Mouse (Mus musculus): ENCODE measurements around the gene Ms4a12. TPM values are rescaled to one million over a fixed set of nuclear protein-coding genes. Genes with fewer than 3 reads are reported as not detected.

The Ms4a12 gene
- polyA plus RNA-seq, 2 experiments, result not detected

DNA sequence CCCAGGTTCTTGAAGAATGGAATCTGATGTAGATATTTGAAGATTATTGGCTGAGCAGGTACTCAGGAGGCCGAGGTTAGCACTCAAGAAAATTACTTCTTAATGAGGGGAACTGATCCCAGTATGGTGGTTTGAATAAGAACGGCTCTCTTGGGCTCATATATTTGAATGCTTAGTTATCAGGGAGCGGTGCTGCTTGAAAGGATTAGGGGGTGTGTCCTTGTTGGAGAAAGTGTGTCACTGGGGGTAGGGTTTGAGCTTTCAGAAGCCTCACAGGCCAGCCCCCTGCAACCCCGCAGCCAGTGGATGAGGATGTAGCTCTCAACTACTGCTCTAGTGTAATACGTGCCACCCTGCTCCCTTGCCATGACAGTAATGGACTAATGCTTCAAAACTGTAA is 10.3 kb upstream of the Ms4a12 start:
- Histone ChIP-seq H3K9me3 (ENCODE audit: control insufficient read depth, low read length) (no peaks in the 10 kb centered on the region), H3K4me1 (replicated peaks; ENCODE audit: control insufficient read depth in 2 of 2, insufficient read depth in 2 of 2, low read length in 1 of 2) (no peaks in the 10 kb centered on the region), H3K9ac (replicated peaks) (no peak overlapping the region), H3K4me2 (ENCODE audit: low read depth) (no peak overlapping the region), H3K36me3 (replicated peaks; ENCODE audit: control insufficient read depth, insufficient read depth, low read depth) (no peaks in the 10 kb centered on the region), H3K4me3 (ENCODE audit: insufficient read depth in 1 of 2, low read depth in 2 of 2, low read length in 2 of 2) (no peak overlapping the region), H3K27me3 (ENCODE audit: control insufficient read depth, insufficient read depth, low read length) (no peaks in the 10 kb centered on the region), H3K27ac (no peak overlapping the region)
- TF ChIP-seq EP300 (IDR thresholded peaks at IDR 0.05; ENCODE audit: low read depth) (no peak), CTCF (IDR thresholded peaks at IDR 0.05; ENCODE audit: low read depth) (no peak)
- no peak for ATAC-seq (ENCODE audit: insufficient read depth)
- DNase-seq (ENCODE audit: low read depth in 3 of 3, low spot score in 3 of 3), result no peak
- WGBS (ENCODE audit: insufficient replicate concordance), result 46% methylated on average over 5 of the region's 5 CpGs

DNA sequence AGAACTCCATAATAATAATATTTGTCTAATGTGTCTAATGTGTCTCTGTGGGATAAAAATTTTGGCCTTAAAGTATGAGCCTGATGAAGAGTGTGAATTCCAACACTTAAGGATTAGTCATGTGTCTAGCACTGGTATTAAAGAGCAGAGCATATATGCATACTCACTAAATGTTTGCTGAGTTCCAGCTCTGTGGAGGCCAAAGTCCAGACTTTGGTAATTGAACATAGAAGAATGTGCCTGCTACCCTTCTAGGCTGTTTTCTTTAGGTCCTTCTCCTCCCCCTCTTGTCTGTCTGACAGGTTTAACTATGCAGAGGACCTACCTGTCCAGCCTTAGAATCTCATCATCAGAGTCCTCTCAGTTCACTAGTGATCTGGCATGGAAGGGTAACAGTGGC is 3.6 kb upstream of the Ms4a12 start:
- Histone ChIP-seq H3K4me3 (ENCODE audit: insufficient read depth in 1 of 2, low read depth in 2 of 2, low read length in 2 of 2) (no peak overlapping the region), H3K9me3 (ENCODE audit: control insufficient read depth, low read length) (no peaks in the 10 kb centered on the region), H3K4me1 (replicated peaks; ENCODE audit: control insufficient read depth in 2 of 2, insufficient read depth in 2 of 2, low read length in 1 of 2) (no peaks in the 10 kb centered on the region; a peak in 1 of 4 replicates), H3K4me2 (ENCODE audit: low read depth) (no peak overlapping the region), H3K27ac (no peak overlapping the region), H3K36me3 (replicated peaks; ENCODE audit: control insufficient read depth, insufficient read depth, low read depth) (no peaks in the 10 kb centered on the region), H3K9ac (replicated peaks) (no peak overlapping the region), H3K27me3 (ENCODE audit: control insufficient read depth, insufficient read depth, low read length) (no peaks in the 10 kb centered on the region)
- ATAC-seq (ENCODE audit: insufficient read depth) (no peak), DNase-seq (ENCODE audit: low read depth in 3 of 3, low spot score in 3 of 3) (no peak)
- TF ChIP-seq EP300 (IDR thresholded peaks at IDR 0.05; ENCODE audit: low read depth), result no peak
- TF ChIP-seq CTCF (IDR thresholded peaks at IDR 0.05; ENCODE audit: low read depth), result no peak

DNA sequence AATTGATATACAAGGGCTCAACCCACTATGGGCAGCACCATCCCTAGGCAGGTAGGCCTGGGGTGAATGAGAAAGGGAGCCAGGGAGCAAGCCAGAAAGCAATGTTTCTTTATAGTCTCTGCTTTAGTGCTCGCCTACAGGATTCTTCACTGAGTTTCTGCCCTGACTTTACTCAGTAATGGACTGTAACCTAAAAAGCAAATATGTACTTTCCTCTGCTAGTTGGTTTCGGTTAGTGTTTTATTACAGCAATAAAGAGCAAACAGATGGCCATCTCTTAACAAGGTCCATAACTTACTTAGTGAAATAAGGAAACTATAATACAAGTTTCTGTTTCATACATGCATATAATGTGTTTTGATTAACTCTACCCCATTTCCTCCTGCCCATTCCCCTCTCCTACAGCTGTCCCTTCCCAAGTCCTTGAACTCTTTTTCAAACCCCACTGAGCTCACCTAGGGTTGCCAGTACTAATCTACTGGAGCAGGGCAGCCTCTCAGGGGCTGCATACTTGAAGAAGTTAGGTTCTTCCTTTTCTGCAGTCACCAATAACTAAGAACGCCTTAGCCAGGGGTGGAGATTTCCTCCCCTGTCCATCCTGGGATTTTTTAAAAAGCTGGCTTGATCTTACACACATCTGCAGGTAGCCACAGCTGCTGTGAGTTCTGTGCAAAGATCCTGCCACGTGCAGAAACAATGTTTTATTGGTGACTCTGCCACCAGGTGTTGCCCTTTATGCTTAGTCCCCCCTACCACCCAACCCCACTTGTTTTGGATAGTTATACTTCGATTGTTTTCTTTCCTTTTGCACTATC is 2.9 kb upstream of the Ms4a12 start:
- Histone ChIP-seq H3K9ac (replicated peaks) (no peak overlapping the region), H3K9me3 (ENCODE audit: control insufficient read depth, low read length) (no peaks in the 10 kb centered on the region), H3K27me3 (ENCODE audit: control insufficient read depth, insufficient read depth, low read length) (no peaks in the 10 kb centered on the region), H3K4me2 (ENCODE audit: low read depth) (no peak overlapping the region), H3K4me3 (ENCODE audit: insufficient read depth in 1 of 2, low read depth in 2 of 2, low read length in 2 of 2) (no peak overlapping the region), H3K27ac (no peak overlapping the region), H3K36me3 (replicated peaks; ENCODE audit: control insufficient read depth, insufficient read depth, low read depth) (no peaks in the 10 kb centered on the region), H3K4me1 (replicated peaks; ENCODE audit: control insufficient read depth in 2 of 2, insufficient read depth in 2 of 2, low read length in 1 of 2) (no peaks in the 10 kb centered on the region; a peak in 1 of 4 replicates)
- WGBS (ENCODE audit: insufficient replicate concordance), result 42% methylated on average over 5 of the region's 5 CpGs
- TF ChIP-seq EP300 (IDR thresholded peaks at IDR 0.05; ENCODE audit: low read depth) (no peak), CTCF (IDR thresholded peaks at IDR 0.05; ENCODE audit: low read depth) (no peak)
- DNase-seq (ENCODE audit: low read depth in 3 of 3, low spot score in 3 of 3), result no peak
- no peak for ATAC-seq (ENCODE audit: insufficient read depth)

DNA sequence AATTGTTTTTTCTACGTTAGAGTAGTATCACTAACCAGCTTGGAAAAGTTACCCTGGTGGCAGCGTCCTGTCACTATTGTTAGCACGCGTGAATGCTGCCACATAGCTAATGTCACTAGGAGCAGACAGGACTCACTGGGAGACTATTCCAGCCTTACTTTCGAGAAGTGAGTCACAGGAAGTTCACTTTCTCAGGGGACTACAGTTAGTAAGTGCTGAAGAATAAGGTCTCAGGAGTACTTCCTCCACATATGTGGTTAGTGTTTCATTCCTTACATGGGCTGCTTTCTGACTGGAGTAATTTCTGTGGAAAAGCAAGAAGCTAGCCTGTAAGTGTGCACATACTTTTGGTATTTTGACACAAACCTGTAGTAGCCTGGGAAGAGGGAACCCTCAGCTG is 2.0 kb upstream of the Ms4a12 start:
- Histone ChIP-seq H3K4me2 (ENCODE audit: low read depth) (no peak overlapping the region), H3K4me3 (ENCODE audit: insufficient read depth in 1 of 2, low read depth in 2 of 2, low read length in 2 of 2) (no peak overlapping the region), H3K27me3 (ENCODE audit: control insufficient read depth, insufficient read depth, low read length) (no peaks in the 10 kb centered on the region), H3K4me1 (replicated peaks; ENCODE audit: control insufficient read depth in 2 of 2, insufficient read depth in 2 of 2, low read length in 1 of 2) (no peaks in the 10 kb centered on the region; a peak in 1 of 4 replicates), H3K36me3 (replicated peaks; ENCODE audit: control insufficient read depth, insufficient read depth, low read depth) (no peaks in the 10 kb centered on the region), H3K9ac (replicated peaks) (no peak overlapping the region), H3K9me3 (ENCODE audit: control insufficient read depth, low read length) (no peaks in the 10 kb centered on the region), H3K27ac (no peak overlapping the region)
- no peak for ATAC-seq (ENCODE audit: insufficient read depth)
- TF ChIP-seq EP300 (IDR thresholded peaks at IDR 0.05; ENCODE audit: low read depth) (no peak), CTCF (IDR thresholded peaks at IDR 0.05; ENCODE audit: low read depth) (no peak)
- no peak for DNase-seq (ENCODE audit: low read depth in 3 of 3, low spot score in 3 of 3)
- 39% methylated on average over 5 of the region's 5 CpGs for WGBS (ENCODE audit: insufficient replicate concordance)

DNA sequence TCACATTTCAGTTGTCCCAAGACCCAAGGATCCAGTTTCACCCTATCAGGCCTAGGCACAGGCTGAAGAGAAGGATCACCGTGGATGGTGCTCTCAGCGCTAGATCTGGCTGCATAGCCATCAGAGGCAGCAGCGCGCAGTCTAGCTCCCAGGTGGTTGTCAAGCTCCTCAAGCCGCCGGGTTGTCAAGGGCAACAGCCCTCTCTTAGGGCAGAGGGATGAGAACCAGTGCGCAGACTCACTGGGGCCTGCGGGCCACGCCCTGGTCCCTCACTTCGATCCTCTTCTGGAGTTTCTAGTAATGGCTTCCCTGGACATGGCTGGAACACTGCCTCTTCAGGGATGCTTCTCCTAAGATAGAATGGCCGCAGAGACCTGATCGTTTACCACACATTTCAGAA is 35.7 kb downstream of the Ms4a12 start, which contains the start of gene Ms4a13:
Gene Ms4a13 (minus strand): TSS at position 192 of the 400 bp plus-strand sequence.
- 55% methylated on average over 12 of the region's 12 CpGs for WGBS (ENCODE audit: insufficient replicate concordance)
- Histone ChIP-seq H3K9ac (replicated peaks) (no peak within 1 kb of the TSS), H3K4me3 (ENCODE audit: insufficient read depth in 1 of 2, low read depth in 2 of 2, low read length in 2 of 2) (no peak within 1 kb of the TSS), H3K27ac (no peak within 1 kb of the TSS), H3K36me3 (replicated peaks; ENCODE audit: control insufficient read depth, insufficient read depth, low read depth) (no peaks in the 10 kb centered on the region), H3K4me1 (replicated peaks; ENCODE audit: control insufficient read depth in 2 of 2, insufficient read depth in 2 of 2, low read length in 1 of 2) (no peaks in the 10 kb centered on the region), H3K27me3 (ENCODE audit: control insufficient read depth, insufficient read depth, low read length) (no peaks in the 10 kb centered on the region), H3K4me2 (ENCODE audit: low read depth) (no peak within 1 kb of the TSS), H3K9me3 (ENCODE audit: control insufficient read depth, low read length) (no peaks in the 10 kb centered on the region)
- ATAC-seq (ENCODE audit: insufficient read depth), result no peak
- TF ChIP-seq CTCF (IDR thresholded peaks at IDR 0.05; ENCODE audit: low read depth) (no peak), EP300 (IDR thresholded peaks at IDR 0.05; ENCODE audit: low read depth) (no peak)
- DNase-seq (ENCODE audit: low read depth in 3 of 3, low spot score in 3 of 3), result no peak

Measured in liver, embryonic 14.5 days (tissue).